Mouse (Mus musculus) G1E-ER4 (cell line): Measurements from ENCODE around the gene Grb2. TPM values are rescaled to one million over a fixed set of nuclear protein-coding genes. Genes with fewer than 3 reads are reported as not detected.

Experiments
- GATA1 ChIP-seq: IDR thresholded peaks from one replicate; pipeline ENCODE4 v1.8.0; 2012; ENCODE audit warnings: low read length, inconsistent platforms
- polyA plus RNA-seq: library from polyadenylated mRNA; stranded (reverse); fragments of >175 nt; gene quantifications from 2 replicates; pipeline ENCODE4 v1.2.3, GENCODE M21; 2012

Grb2 gene
- 158 and 209 TPM in 2 replicates for polyA plus RNA-seq

DNA sequence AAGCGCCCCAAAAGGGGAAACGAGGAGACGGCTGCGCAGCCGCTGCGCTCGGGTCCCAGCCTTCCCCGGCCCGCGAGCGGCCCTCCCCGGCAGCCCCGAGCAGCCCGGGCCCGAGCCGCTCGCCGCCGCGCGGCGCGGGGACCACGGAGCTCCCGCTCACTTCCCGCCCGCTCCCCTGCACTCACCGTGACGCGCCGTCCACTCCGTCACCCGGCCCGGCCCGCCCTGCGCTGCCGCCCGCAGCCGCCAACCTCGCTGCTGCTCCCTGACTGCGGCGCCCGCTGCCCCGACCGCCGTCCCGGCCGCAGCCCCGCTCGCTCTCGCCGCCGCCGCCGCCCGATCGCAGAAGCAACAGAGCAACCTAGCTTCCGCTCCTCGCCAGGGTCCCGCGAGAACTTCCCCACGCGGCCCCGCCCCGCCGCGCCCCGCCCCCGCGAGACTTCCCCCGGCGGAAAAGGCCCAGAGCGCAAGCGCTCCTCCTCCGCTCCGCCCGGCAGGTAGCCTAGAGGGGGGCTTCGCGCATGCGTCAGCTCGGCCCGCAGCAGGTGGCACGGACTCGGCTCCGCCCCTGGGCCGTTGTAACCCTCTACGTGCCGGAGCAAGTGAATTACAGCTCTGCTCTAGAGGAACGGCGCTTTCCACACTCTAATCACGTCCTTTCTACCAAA is at the start of gene Grb2:
Grb2 (minus strand) TSS at position 389 of the 668 bp plus-strand sequence.
- no peak for TF ChIP-seq GATA1

DNA sequence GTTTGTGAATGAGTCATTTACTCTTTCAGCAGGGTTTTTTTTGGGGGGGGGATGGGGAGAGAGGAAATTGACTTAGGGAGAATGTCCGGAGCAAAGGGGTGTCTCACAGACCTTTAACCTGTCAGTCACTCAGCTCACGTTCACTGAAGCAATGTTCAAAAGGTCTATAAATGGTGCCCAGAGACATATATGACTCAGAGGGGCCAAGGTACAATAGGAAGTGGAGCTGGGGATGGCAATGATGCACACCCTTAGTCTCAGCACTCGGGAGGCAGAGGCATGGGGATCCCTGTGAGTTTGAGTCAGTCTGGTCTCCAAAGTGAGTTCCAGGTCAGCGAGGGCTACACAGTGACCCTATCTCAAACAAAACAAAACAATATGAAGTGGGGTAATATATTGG is 45.1 kb upstream of the Grb2 start:
- no peak for TF ChIP-seq GATA1

DNA sequence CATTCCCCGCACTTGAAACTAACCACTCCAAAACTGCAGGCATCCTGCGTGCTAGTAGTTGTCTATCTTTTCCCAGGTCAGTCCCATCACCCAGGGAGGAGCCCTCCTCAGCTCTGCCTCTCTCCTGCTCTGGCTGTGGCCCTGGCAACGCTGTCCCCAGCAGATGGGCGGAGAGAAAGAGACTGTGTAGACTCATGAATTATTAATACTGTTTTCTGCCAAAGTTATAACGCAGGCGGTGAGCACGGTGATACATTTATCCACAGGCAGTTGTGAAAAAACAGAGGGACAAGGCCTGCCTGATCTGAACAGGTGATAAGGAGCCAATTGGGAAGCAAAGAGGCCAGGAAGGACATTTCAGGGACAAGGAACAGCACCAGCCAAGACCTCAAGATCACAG is 44.3 kb upstream of the Grb2 start:
- no peak for TF ChIP-seq GATA1

DNA sequence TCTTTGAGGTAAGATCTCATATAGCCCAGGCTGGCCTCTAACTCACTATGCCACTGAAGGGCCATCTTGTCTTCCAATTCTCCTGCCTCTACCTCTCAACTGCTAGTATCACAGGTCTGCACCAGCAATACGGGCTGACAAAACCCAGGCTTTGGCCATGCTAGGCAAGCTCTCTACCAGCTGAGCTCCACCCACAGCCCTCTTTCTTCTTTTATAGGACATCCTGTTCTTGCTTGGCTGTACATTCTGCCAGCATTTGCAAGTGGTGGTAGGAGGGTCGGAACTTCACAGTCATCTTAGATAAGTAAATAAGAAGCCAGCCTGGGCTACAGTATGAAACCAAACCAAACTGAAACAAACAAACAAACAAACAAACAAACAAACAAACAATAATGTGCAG is 43.3 kb upstream of the Grb2 start:
- TF ChIP-seq GATA1, result no peak

DNA sequence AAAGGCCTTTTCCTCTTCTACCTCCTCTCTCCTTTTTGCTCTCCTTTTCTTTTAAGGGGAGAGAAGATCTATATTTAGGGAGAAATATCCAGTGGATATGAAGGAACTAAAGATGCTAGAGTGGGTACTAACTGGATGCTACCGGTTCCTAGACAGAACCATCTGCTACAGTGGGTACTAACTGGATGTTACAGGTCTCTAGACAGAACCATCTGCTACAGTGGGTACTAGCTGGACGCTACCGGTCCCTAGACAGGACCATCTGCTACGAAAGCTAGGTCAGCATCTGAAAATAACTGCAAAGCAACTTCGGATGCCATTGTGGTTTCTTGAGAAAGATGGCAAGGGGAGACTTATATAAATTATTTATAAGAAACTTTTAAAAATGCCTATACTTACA is 41.4 kb upstream of the Grb2 start:
- TF ChIP-seq GATA1, result no peak

DNA sequence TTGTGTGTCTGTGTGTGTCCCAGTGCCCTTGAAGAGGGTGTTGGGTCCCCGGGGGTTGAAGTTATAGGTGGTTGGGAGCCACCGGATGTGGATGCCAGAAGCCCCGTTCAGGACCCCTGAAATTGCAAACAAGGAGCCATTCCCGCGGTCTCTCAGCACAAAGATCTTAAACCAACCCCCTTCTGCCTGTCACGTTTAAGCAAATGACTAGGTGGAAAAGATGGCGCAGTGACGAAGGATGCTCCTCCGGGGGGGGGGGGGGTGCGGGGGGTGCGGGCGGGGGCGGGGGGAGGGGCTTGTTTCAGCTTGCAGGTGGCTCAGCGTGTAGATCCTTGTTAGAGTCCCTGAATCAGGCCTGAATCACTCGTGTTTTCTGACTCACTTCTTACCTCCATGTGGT is 39.0 kb upstream of the Grb2 start:
- no peak for TF ChIP-seq GATA1

DNA sequence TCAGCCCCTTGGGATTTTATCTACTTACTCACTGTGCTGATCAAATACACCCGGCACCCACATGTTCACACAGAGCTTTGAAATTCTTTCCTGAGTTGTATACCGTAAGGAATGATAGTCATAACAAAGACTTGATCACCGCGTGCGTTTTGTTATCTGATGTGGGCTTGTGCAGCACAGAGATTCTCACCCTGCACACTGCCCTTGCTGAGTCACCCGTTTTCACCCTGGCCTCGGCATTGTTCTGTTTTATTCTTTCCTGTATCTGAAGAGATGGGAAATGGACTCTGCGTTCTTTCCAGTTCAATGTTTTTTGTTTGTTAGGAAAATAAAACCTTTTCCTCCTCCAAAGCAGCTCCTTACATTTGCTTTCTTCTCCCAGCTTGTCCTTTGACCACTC is 38.4 kb upstream of the Grb2 start:
- TF ChIP-seq GATA1, result no peak

DNA sequence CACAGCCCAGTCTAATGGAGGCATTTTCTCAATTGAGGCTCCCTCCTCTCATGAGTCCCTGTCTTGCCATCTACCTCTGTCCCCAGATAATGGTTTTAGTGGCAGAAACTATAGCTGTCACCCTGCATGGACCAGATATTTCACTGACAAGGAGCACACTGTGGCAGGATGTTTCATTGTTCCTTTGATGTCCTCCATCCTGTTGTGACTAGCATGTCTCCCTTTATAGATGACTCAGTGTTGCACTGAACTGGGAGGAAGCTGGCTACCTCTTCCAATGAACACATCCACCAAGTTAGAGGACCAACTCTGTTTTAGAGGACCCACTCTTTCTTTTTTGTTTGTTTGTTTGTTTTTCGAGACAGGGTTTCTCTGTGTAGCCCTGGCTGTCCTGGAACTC is 37.7 kb upstream of the Grb2 start:
- TF ChIP-seq GATA1, result no peak

DNA sequence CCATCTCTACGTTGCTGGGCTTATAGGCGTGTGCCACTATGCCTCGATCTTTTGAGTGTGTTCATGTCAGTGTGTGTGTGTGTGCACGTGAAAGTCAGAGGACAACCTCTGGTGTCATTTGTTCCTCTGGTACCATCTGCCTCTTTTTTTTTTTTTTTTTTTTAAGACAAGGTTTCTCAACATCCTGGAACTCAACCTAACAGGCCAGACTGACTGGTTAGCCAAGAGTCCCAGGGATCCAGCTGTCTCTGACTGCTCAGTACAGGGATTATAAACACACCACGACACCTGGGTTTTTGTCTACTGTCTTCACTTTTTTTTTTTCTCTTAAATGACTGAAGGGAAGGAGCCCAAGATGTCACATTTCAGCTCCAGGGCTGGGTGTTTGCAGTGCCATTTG is 36.0 kb upstream of the Grb2 start:
- no peak for TF ChIP-seq GATA1

DNA sequence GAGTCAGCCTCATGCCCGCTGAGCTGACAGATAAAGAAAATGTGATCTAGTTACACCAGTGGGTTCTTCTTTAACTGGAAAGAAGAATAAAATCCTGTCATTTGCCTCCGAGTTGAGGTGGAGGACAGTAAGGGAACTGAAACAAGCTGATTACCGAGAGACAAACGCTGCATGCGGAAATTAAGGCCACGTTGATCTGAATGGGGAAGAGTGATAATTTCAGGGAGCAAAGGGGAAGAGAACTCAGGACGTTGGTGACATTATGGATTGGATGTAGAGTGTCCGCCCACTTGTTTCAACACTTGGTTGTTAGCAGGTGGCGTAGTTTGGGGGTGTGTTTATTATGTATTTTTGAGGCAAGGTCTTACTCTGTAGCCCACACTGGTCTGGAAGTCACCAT is 34.5 kb upstream of the Grb2 start:
- no peak for TF ChIP-seq GATA1

DNA sequence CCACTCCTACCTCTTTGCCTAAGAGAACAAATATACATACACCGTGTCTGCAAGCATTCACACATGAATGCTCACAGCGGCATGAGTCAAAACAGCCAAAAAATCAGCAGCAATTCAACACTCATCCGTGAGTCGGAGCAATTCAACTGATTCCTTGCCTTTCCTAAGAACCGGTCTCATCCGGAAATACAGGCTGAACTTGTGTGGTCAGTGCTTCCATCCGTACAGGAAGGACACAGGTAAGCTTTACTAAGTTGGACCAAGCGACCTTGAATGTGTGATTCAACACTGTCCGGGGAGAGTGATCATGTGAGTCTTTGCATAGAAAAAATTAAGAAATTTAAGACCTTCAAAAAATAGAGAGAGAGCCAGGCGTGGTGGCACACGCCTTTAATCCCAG is 32.7 kb upstream of the Grb2 start:
- TF ChIP-seq GATA1, result no peak

DNA sequence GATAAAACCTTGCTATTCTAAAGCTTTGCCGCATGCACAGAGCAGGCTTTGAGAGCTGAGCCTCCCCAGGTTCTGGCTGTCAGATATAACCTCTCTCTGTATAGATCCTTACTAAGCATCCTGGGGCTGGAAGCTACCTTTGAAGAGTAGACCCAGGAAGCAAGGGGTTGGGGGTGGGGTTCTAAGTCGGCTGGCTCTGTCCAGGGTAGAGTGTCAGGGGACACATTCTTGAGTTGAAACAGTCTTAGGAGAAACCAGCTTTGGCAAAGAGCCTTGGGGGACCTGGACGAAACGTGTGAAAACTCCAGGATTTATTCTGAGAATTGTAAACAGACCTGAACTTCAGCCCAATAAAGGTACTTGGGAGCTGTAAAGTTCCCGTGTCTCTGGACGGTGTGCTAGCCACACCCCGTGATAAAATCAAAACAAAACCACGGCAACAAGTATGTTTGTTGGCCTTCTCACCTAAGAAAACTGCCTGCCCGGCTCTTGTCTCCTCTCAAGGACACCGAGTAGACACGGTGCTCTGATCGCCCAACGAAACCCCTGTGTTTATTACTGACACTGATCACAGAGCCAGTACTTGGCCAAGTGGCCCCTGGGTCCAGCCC is 30.0 kb upstream of the Grb2 start:
- TF ChIP-seq GATA1, result no peak

DNA sequence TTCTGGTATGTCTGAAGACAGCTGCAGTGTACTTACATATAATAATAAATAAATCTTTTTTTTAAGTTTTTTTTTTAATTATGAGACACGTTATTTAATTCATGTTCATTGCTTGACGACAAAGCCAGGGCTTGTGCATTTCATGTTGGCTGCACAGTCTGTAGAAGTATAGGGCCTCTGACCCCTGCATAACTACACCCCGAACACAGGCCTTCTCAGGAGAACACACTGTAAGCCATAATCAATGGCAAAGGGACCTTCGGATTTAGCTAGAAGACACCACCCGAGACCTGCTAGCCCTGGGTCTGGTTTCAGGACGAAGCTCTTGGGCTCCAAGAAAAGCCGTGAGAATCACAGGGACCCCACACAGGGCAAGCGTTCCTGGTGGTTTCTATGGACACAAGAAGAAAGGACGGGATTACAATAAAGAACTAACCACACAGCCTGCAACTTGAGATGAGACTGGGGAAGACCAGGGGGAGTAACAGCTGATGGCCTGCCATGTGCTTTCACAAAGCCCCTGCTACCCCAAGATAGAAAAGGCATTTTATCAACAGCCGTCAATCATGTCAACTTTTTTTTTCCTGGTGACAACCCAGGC is 29.3 kb upstream of the Grb2 start:
- TF ChIP-seq GATA1, result no peak

DNA sequence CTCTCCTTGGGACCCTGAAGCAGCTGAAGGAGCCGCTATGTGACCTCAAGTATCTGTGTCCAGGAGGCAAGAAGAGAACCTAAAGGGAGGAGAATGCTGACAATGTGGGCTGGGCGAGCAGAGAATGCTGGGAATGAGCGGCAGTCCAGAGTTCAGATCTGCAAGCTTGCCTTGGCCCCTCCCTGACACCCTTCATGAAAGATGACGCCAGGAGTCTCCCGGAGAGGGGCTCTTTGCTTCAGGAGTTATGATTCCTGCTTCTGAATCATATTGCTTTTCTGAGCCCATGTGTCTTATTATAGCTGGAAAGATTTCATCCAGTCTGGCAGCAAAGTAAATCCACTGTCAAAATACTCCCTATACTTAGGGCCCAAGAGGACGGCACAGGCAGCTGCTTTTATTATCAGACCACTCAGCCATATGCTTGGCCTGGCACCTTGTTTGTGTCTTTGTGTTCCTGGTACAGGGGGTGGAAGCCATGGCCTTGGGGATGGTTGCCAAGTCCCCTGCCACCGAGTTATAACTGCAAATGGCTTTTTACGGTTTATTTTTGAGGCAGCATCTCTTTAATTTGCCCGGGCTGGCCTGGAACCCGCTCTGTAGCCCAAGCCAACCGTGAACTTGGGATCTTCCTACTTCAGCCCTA is 25.8 kb upstream of the Grb2 start:
- TF ChIP-seq GATA1, result no peak

DNA sequence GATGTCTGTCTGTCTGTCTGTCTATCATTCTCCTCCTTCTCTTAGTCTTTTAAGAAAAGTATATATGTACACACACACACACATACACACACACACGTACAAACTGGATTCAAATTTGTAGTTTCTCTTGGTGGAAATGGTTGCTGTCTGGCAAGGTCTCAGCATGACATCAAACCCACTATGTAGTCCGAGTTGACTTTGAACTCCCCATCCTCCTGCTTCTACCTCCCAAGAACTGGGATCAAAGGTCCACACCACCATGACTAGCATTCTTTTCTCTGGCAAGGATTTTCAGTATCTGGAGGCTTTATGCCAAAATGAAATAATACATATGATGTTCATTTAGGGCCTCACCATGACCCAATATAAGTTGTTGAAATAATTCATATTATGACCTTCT is 14.8 kb upstream of the Grb2 start:
- TF ChIP-seq GATA1, result no peak

DNA sequence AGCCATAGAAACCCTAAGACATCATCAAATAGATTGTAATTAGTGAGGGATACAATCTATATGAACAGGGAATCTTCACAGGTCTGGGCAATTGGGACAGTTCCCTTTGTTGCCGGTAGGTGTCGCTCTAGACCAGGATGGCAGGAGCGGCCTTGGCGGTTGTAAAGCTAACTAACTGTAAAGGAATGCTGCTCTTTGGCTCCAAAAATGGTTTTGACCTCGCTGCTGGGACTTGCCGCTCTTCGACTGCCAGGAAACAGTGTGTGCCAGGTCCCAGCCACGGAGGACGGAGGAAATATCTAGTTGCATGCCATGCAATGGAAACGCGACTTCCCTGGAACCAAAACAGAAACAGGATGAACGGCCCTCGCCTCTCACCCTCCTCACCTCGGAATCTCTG is 14.2 kb upstream of the Grb2 start:
- no peak for TF ChIP-seq GATA1
